Mouse (Mus musculus) neural tube, embryonic 10.5 days (tissue): ENCODE measurements around the gene 1700025G04Rik.
"Not testable (repeated sequence)": the region's sequence is repeated elsewhere in the genome, so short reads cannot be mapped to it uniquely, and the experiment has no call there.

Experiments used
- DNase-seq: peaks from one replicate; pipeline ENCODE4 v3.0.0-alpha.2; 2017; ENCODE audit warnings: low spot score; ENCODE audit errors: extremely low spot score

Gene 1700025G04Rik

GRCm38 (mm10) chr1:151858474-151858873, 231.5 kb downstream of the 1700025G04Rik start:
- no peak for DNase-seq

- DNase-seq: no peak
Measured at GRCm38 (mm10) chr1:151855561-151855960, 234.4 kb downstream of the 1700025G04Rik start.

- DNase-seq: no peak
Measured at GRCm38 (mm10) chr1:151851976-151852375, 237.9 kb downstream of the 1700025G04Rik start.

GRCm38 (mm10) chr1:151851051-151851848, 238.7 kb downstream of the 1700025G04Rik start:
- peak; percentile 12 for DNase-seq

GRCm38 (mm10) chr1:151849993-151850608, 239.8 kb downstream of the 1700025G04Rik start:
- no peak for DNase-seq

GRCm38 (mm10) chr1:151848286-151848685, 241.6 kb downstream of the 1700025G04Rik start:
- no peak for DNase-seq

GRCm38 (mm10) chr1:151845926-151846782, 243.8 kb downstream of the 1700025G04Rik start:
- DNase-seq: peak; percentile 12

- no peak for DNase-seq
Measured at GRCm38 (mm10) chr1:151845252-151845832, 244.6 kb downstream of the 1700025G04Rik start.

GRCm38 (mm10) chr1:151840345-151840744, 249.6 kb downstream of the 1700025G04Rik start:
- not testable (repeated sequence) for DNase-seq

- no peak for DNase-seq
Measured at GRCm38 (mm10) chr1:151835261-151835660, 254.7 kb downstream of the 1700025G04Rik start.

- DNase-seq: no peak
Measured at GRCm38 (mm10) chr1:151831791-151832190, 258.1 kb downstream of the 1700025G04Rik start.

GRCm38 (mm10) chr1:151825065-151825464, 264.9 kb downstream of the 1700025G04Rik start:
- DNase-seq: no peak

- DNase-seq: peak; percentile 58
Measured at GRCm38 (mm10) chr1:151820457-151820856, 269.5 kb downstream of the 1700025G04Rik start.

GRCm38 (mm10) chr1:151819190-151819589, 270.7 kb downstream of the 1700025G04Rik start:
- DNase-seq: no peak

GRCm38 (mm10) chr1:151816051-151816450, 273.9 kb downstream of the 1700025G04Rik start:
- DNase-seq: no peak

- DNase-seq: no peak
Measured at GRCm38 (mm10) chr1:151812004-151812712, 277.8 kb downstream of the 1700025G04Rik start.

- no peak for DNase-seq
Measured at GRCm38 (mm10) chr1:151811456-151811855, 278.5 kb downstream of the 1700025G04Rik start.

GRCm38 (mm10) chr1:151810628-151811421, 279.1 kb downstream of the 1700025G04Rik start:
- no peak for DNase-seq

- DNase-seq: no peak
Measured at GRCm38 (mm10) chr1:151807286-151807685, 282.6 kb downstream of the 1700025G04Rik start.

- DNase-seq: not testable (repeated sequence)
Measured at GRCm38 (mm10) chr1:151802795-151803194, 287.1 kb downstream of the 1700025G04Rik start.
